Mouse (Mus musculus) testis, adult 2 months (tissue): ENCODE measurements around the gene Pxylp1.

Experiments
- CTCF ChIP-seq: fragments of 200-500 bp; IDR thresholded peaks from 2 replicates; pipeline ENCODE4 v1.5.1; 2012; ENCODE audit warnings: low read depth, mild to moderate bottlenecking, inconsistent platforms, low read length, moderate library complexity; ENCODE audit not compliant: control insufficient read depth, insufficient read depth, insufficient replicate concordance
- POLR2A ChIP-seq: fragments of 200-500 bp; IDR thresholded peaks from 2 replicates; pipeline ENCODE4 v1.6.1; 2012; ENCODE audit warnings: low read depth, mild to moderate bottlenecking, inconsistent platforms, low read length, moderate library complexity; ENCODE audit not compliant: control insufficient read depth

GRCm38 (mm10) chr9:96869542-96869941 lies 22.9 kb downstream of the Pxylp1 start:
- TF ChIP-seq POLR2A (no peak), CTCF (no peak)
